Mouse (Mus musculus) regulatory T cell (primary cell): Measurements from ENCODE around the gene Ddx23.

Source experiments
- in situ Hi-C: fragments of 300-600 bp; cut with MboI, MseI; formaldehyde crosslinking; loops from one replicate; pipeline ENCODE4 v1.15.1; 2025; ENCODE audit warnings: high pct_unique_total_duplicates

Gene Ddx23

DNA sequence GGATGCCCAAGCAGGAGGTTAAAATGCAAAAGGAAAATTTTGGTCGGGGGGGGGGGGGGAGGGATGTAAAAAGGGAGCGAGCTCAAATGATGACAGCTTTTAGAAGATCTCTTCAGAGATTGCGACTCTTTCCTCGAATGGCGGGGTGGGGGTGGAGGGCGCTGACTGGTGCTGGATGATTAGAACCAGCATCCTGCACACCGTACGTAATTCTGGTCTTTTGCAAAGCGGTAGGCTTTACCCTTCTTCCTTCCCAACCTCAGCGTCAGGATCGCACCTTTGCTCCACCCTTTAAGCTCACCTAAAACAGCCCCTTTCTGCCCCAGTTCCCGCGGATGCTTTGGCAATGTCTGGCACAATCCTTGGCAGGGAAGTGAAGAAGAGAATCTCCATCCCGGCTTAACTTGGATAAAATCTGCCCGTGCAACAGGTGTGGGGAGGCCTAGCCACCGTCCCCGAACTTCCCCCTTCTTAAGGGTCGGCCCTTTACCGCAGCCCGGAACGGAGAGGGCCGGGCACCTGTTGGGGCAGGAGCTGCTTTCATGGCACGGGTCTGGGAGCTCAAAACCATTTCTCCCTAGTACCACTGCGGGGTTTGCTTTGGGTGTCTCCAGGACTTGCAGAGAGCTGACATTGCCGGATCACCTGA lies 28.7 kb downstream of the Ddx23 start:
- in situ Hi-C loops, result loop anchor here (5.0 kb wide), 1 partner anchor 122 kb away; no protein-coding TSS in a partner anchor

- in situ Hi-C loops, result loop anchor here (5.0 kb wide), 1 partner anchor 121 kb away; no protein-coding TSS in a partner anchor
Observed at GRCm38 (mm10) chr15:98632921-98633320, 29.8 kb downstream of the Ddx23 start.

- in situ Hi-C loops, result loop anchor here (5.0 kb wide), 1 partner anchor 120 kb away; no protein-coding TSS in a partner anchor
Observed at GRCm38 (mm10) chr15:98632107-98632744, 30.5 kb downstream of the Ddx23 start.

- in situ Hi-C loops, result loop anchor here (5.0 kb wide), 1 partner anchor 119 kb away; no protein-coding TSS in a partner anchor
Observed at GRCm38 (mm10) chr15:98631493-98631892, 31.2 kb downstream of the Ddx23 start.

DNA sequence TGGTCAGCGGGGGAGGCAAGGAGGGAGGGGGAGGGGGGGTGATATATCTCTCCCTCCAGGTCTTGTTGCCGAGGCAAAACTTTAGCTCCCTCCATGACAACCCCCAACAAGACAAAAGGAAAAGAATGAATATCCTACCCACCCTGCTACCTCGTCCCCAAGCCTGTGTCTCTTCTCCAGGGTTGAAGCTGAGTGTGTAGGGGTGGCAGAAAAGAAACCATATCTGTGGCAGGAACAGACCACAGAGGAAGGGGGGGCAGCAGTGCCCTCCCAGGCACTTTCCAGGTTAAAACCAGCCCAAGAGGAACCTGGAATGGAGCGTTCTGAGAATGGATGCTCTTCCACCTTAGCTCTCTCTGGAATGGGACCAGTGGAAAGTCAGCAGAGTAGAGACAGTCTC lies 32.2 kb downstream of the Ddx23 start, which contains the start of gene Cacnb3:
Cacnb3 (plus strand) TSS at position 301 of the 400 bp plus-strand sequence.
- in situ Hi-C loops, result loop anchor here (5.0 kb wide), 1 partner anchor 118 kb away; no protein-coding TSS in a partner anchor

DNA sequence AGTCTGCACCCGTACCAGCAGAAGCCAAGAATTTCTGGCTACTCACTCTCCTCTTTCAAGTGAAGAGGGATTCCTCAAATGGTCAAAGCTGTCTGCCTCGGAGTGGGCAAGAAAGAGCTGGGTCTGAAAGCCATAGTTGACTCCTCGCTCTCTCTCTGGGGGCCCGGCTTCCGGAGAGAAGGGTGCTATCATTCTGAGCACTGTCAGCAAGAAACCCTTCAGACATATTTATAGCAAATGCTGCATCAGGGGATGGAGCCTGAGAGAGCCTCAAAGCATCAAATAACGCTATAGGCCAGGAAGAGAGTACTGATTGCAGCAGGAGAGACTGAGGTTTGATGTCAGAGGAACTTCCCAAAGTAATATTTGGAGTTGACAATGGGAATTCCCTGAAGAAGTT lies 33.2 kb downstream of the Ddx23 start:
- in situ Hi-C loops, result loop anchor here (10.0 kb wide), 1 partner anchor 455 kb away; no protein-coding TSS in a partner anchor

DNA sequence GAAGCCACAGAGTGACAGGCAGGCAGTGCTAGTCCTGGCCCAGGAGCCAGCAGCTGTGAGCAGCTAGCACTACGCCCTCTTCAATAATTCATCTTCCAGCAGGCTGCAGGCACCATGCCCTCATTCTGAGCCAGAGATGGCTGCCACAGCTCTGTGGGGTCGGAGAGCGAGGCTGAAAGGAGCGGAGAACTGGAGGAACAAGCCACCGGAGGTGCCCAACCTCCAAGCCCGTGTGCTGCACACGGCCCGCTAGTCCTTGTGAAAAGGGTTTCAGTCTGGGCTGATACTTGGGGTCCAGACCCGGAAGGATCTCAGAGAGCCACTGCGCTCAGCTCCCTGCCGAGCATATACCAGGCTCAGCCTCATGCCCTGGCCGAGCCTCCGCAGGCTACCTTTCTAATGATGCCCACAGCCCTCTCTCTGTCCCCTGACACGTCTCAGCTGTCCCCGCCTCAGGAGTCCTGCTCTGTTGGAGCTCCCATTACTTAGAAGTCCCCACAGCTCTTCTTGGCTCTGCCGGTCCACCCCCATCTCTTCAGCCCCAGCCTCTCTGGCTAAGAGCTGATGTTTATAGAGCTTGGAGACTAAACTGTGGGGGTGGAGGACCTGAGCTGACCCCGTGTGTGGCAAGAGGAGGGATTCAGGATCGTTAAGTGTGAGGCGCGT lies 34.0 kb downstream of the Ddx23 start:
- in situ Hi-C loops, result loop anchor here (10.0 kb wide), 1 partner anchor 454 kb away; no protein-coding TSS in a partner anchor

DNA sequence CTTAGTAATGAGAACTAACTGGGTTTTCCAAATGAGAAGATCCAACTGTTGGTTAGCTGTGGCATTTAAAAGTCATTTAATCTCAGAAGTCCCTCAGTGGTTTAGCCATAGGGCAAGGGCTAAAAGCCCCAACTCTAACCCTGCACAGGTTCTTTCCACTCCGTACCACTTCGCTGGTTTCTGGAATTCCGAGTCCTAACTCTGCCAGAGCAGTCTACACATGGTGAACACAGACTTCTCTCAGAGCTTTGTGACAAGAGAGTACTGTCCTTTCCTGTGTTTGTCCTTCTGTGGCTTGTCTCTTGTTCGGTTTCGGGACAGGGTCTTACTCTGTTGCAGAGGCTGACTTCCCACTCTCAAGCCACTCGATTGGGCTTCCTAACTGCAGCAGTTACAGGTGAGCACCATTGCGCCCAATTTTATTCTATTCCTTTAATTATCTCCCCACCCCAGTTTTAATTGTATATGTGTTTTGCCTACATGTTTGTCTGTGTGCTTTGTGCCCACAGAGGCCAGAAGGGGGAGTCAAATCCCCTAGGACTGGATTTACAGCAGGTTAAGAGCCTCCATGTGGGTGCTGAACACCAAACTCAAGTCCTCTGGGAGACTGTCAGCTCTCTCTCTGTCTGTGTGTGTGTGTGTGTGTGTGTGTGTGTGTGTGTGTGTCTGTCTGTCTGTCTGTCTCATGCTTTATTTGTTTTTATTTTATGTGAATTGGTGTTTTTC lies 36.0 kb downstream of the Ddx23 start:
- in situ Hi-C loops, result loop anchor here (10.0 kb wide), 1 partner anchor 452 kb away; no protein-coding TSS in a partner anchor

GRCm38 (mm10) chr15:98626078-98626477 lies 36.6 kb downstream of the Ddx23 start:
- in situ Hi-C loops, result loop anchor here (10.0 kb wide), 1 partner anchor 451 kb away; no protein-coding TSS in a partner anchor

GRCm38 (mm10) chr15:98623361-98623821 lies 39.3 kb downstream of the Ddx23 start:
- in situ Hi-C loops, result loop anchor here (10.0 kb wide), 1 partner anchor 449 kb away; no protein-coding TSS in a partner anchor

GRCm38 (mm10) chr15:98622721-98623120 lies 40.0 kb downstream of the Ddx23 start:
- in situ Hi-C loops, result loop anchor here (10.0 kb wide), 1 partner anchor 448 kb away; no protein-coding TSS in a partner anchor

- in situ Hi-C loops, result loop anchor here (10.0 kb wide), 1 partner anchor 447 kb away; no protein-coding TSS in a partner anchor
Observed at GRCm38 (mm10) chr15:98622199-98622598, 40.5 kb downstream of the Ddx23 start.

DNA sequence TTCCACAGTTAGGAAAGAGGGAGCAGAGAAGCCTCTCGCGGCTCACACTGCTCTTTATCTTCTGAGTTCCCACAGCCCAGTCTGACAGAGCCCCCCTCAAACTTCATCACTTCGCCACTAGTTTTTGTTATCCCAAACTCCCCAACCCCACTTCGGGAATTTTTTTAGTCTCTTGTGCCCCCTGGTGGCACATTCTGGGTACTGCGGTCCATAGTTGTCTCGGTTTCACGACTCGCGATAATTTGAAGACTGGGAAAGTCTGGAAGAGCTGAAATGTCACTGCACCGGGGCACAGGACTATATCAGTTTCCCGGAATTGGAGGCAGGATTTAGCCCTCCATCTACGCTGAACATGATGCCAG lies 45.5 kb downstream of the Ddx23 start:
- in situ Hi-C loops, result no loop called here

DNA sequence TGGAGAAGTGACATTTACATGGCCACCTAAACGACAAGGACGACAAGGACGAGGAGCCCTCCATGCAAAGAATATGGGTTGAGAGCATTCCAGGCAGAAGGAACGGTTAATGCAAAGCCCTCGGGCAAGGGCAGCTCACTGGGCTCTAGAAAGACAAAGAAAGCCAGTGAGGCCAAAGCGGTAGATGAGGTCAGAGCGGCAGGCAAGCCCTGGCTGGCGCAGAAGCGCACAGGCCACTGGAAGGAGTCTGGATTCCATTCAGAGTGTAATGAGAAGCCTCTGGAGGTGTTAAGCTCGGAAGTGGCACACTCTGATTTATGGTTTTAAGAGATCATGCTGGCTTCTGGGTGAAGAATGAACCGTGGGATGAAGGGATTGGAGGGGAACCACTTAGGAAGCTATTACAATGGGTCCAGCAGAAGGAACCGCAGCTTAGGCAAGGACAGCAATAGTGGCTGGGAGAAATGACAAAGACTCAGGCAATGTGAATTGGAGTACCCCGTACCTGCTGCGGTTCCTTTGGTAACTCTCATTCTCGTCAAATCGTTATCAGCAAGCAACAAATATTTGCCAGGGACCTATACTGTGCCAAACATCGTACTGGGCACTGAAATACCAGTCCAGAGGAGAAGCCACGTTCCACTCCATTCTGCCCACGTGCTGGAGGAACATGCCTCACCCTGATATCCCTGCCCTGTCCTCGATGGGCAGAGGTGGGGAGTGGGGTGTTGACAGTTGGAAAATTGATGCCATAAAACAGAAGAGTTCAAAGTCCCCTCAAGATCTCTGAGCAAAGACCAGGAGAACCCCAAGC lies 46.1 kb downstream of the Ddx23 start:
- in situ Hi-C loops, result no loop called here

- in situ Hi-C loops, result no loop called here
Observed at GRCm38 (mm10) chr15:98615751-98616150, 46.9 kb downstream of the Ddx23 start.

DNA sequence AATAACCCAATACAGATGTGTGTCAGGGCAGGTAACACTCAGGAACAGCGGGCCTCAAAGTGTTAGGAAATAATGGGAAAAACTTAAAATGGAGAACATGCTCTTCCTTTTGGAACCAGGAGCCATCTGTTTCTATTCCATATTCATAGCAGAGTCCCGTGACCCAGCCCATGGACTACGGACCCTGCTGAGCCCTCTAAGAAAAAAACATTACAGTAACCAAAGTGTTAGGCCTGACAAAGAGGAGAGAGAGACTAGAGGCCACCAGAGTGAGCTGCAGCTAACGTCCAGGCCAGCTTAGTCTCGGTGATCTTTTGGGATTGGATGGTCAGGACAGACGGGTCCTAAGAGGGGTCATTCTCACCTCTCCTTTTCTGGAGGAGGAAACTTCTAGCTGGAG lies 47.7 kb downstream of the Ddx23 start:
- in situ Hi-C loops, result no loop called here

DNA sequence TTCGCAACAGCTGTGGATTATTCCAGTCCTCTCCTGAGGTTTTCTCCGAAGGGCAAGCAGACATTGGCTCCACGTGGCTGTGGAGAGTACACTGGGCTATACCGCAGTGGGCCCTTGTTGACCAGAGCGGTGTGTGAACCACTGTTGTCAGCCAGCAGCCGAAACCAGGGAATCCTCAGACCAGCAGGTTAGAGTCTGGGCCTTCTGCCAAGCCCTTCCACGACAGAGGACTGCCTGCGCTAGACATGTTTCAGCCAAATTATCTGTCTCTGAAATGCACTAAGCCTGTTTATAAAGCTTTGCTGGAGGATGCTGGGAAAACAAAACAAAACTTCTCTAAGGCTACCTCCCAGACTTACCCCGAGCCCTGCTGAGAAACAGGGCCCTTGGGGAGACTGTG lies 48.1 kb downstream of the Ddx23 start:
- in situ Hi-C loops, result no loop called here

- in situ Hi-C loops, result no loop called here
Observed at GRCm38 (mm10) chr15:98612229-98612628, 50.5 kb downstream of the Ddx23 start.

- in situ Hi-C loops, result no loop called here
Observed at GRCm38 (mm10) chr15:98610131-98610633, 52.5 kb downstream of the Ddx23 start.
